Mouse (Mus musculus): ENCODE measurements at regions not wholly inside any gene's neighbourhood (a gene's known extent, or its start where the extent isn't known, plus 50 kb on each side); places are given as distances from the start of the nearest gene placed in this dataset.

DNA sequence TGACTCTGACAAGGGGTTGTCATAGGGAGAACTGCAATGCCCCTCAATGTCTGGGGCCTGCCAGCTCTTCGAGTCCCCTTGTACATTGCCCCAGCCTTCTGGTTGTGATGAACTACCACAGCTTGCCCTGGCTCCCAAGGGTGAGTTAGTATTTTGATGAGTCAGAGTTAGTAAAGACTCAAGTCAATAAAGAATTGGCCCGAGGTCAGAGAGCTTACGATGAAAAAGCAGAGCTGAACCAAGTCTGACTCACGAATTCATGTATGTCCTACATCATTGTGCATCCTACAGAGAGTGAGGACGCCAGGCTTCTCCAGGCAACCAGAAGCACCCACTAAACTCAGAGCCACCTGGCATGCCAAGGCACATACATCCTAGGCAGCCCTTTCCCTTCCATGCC lies 60.2 kb upstream of the Gdnf start:
- 85% methylated on average over 5 of the region's 5 CpGs for WGBS
- H3K27me3 ChIP-seq (ENCODE audit: control insufficient read depth, insufficient read depth, low read length) = no peaks in the 10 kb centered on the region
- no peak for DNase-seq
- TF ChIP-seq CTCF (IDR thresholded peaks at IDR 0.05; ENCODE audit: borderline replicate concordance, insufficient read depth, low read depth, low read length) (no peak), POLR2A (IDR thresholded peaks at IDR 0.05; ENCODE audit: borderline replicate concordance, insufficient read depth, low read length) (no peak)
- no peaks in the 10 kb centered on the region for H3K4me1 ChIP-seq (ENCODE audit: control insufficient read depth, insufficient read depth, low read length)
- H3K4me3 ChIP-seq (replicated peaks; ENCODE audit: insufficient read depth, low read depth, low read length) = no peak overlapping the region
- H3K27ac ChIP-seq (ENCODE audit: insufficient read depth, low read length) = no peak overlapping the region

Measured in cerebellum, adult 2 months (tissue).